Comparison of ENCODE assay signal across 17 mouse cellular contexts in genomic region chr10:8027023-8027422, GRCm38 (mm10).
DNase-seq lines count a peak whose midpoint lies in the region; ATAC-seq and TF ChIP-seq lines count a peak whose summit lies in the region.
"Had no signal": no experiment of that assay in that cellular context is flagged by ENCODE, and none has a peak within 500 bp of the region (broad histone marks: within the 10 kb centered on the region; RNA-seq: fewer than 3 reads in every experiment).

No protein-coding gene starts in this region.

- H3K27ac ChIP-seq in intestine, embryonic 15.5 days, result no peak overlapping the region
- H3K27ac ChIP-seq in intestine, postnatal 0 days (ENCODE audit: low read depth, low read length), result no peak overlapping the region
- H3K27ac ChIP-seq: liver, embryonic 13.5 days; midbrain, embryonic 12.5 days; neural tube, embryonic 12.5 days had no signal

- DNase-seq in adrenal gland, postnatal 14 days, result peak; percentile 13
- no peak for DNase-seq in adrenal gland, adult 18-20 months (ENCODE audit: low spot score in 2 of 2)
- peak; percentile 9 for DNase-seq in ovary, adult 18-20 months (ENCODE audit: low spot score)
- DNase-seq in ovary, postnatal 36 days (ENCODE audit: low spot score), result no peak
- no peak for DNase-seq in urinary bladder, adult 18-20 months (ENCODE audit: low spot score in 2 of 2)
- DNase-seq: cerebellum, adult 18-20 months; embryo, embryonic 11 days; heart, adult 11 months; heart, postnatal 36 days; liver, embryonic 13.5 days; right cerebral cortex, adult 18-20 months; thymus, postnatal 14 days had no signal

- no peak overlapping the region for H3K9ac ChIP-seq in intestine, embryonic 15.5 days
- H3K9ac ChIP-seq in intestine, postnatal 0 days (ENCODE audit: low read depth, low read length), result no peak overlapping the region
- H3K9ac ChIP-seq: liver, embryonic 13.5 days; midbrain, embryonic 12.5 days; neural tube, embryonic 12.5 days had no signal

- no peaks in the 10 kb centered on the region for H3K36me3 ChIP-seq in intestine, embryonic 15.5 days
- H3K36me3 ChIP-seq in intestine, postnatal 0 days (ENCODE audit: control insufficient read depth, insufficient read depth), result no peaks in the 10 kb centered on the region
- H3K36me3 ChIP-seq: liver, embryonic 13.5 days; midbrain, embryonic 12.5 days; neural tube, embryonic 12.5 days had no signal

- WGBS in intestine, embryonic 15.5 days, result 14% methylated on average over 6 of the region's 6 CpGs
- WGBS in intestine, postnatal 0 days, result 9% methylated on average over 6 of the region's 6 CpGs

- no peak overlapping the region for H3K4me2 ChIP-seq in intestine, embryonic 15.5 days (replicated peaks)
- H3K4me2 ChIP-seq in intestine, postnatal 0 days (replicated peaks; ENCODE audit: low read depth), result no peak overlapping the region
- H3K4me2 ChIP-seq: liver, embryonic 13.5 days; midbrain, embryonic 12.5 days; neural tube, embryonic 12.5 days had no signal

- no peak overlapping the region for H3K4me3 ChIP-seq in intestine, embryonic 15.5 days (replicated peaks)
- no peak overlapping the region for H3K4me3 ChIP-seq in intestine, postnatal 0 days (ENCODE audit: low read depth, low read length)
- H3K4me3 ChIP-seq: liver, embryonic 13.5 days; midbrain, embryonic 12.5 days; neural tube, embryonic 12.5 days had no signal

- no peaks in the 10 kb centered on the region for H3K27me3 ChIP-seq in intestine, embryonic 15.5 days (replicated peaks)
- no peaks in the 10 kb centered on the region for H3K27me3 ChIP-seq in intestine, postnatal 0 days (replicated peaks; ENCODE audit: control insufficient read depth, insufficient read depth, low read length)
- H3K27me3 ChIP-seq: liver, embryonic 13.5 days; midbrain, embryonic 12.5 days; neural tube, embryonic 12.5 days had no signal

- H3K9me3 ChIP-seq in intestine, embryonic 15.5 days, result no peaks in the 10 kb centered on the region
- no peaks in the 10 kb centered on the region for H3K9me3 ChIP-seq in intestine, postnatal 0 days (ENCODE audit: control insufficient read depth)
- H3K9me3 ChIP-seq: liver, embryonic 13.5 days; midbrain, embryonic 12.5 days; neural tube, embryonic 12.5 days had no signal

- TF ChIP-seq CTCF in intestine, postnatal 0 days (IDR thresholded peaks at IDR 0.05; ENCODE audit: low read depth), result no peak

- ATAC-seq in intestine, embryonic 15.5 days, result peak; percentile 34; the same call in 1 of the 2 replicates
- ATAC-seq in intestine, postnatal 0 days, result no peak
- peak; percentile 35; the same call in 1 of the 2 replicates for ATAC-seq in megakaryocyte progenitor cell, adult 5-6 weeks (replicated peaks; ENCODE audit: poor library complexity)

- peaks cover 7% of the 10 kb centered on the region for H3K4me1 ChIP-seq in intestine, embryonic 15.5 days (replicated peaks)
- H3K4me1 ChIP-seq in intestine, postnatal 0 days (replicated peaks; ENCODE audit: control insufficient read depth, insufficient read depth, low read length), result no peaks in the 10 kb centered on the region; the same call in none of the 2 replicates
- H3K4me1 ChIP-seq: neural tube, embryonic 12.5 days had no signal

Comparison
In these comparisons a context has a peak if more than half of its experiments do, and no peak if none do; other contexts are left out.
1. DNase-seq: peak in adrenal gland, postnatal 14 days (single experiment) and ovary, adult 18-20 months (single experiment); none in adrenal gland, adult 18-20 months (0 of 2), ovary, postnatal 36 days (single experiment) and urinary bladder, adult 18-20 months (0 of 2).